7 mouse cellular contexts compared by ENCODE assay signal in the genomic region with DNA sequence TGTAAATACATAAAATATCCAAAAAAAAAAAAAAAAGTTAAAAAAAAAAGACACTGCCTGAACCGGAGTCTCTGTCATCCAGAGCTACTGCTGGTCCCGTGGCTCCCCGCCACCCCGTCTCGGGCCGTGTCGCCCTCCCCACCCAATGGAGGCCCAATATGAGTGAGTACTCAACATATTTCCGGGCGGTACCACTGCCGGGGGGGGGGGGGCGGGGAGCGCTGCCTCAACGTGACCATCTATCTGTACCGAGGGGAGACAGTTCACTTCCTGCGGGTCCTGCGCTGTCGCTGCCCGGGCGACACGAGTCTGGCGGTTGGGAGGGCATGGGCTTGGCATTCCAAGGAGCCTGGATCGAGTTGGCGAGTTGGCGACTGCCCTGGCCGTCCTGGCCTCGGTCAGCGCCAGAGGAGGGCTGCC. TPM values are rescaled to one million over a fixed set of nuclear protein-coding genes. Genes with fewer than 3 reads are reported as not detected.
DNase-seq lines count a peak whose midpoint lies in the region; ATAC-seq and TF ChIP-seq lines count a peak whose summit lies in the region.

No protein-coding gene starts in this region.

- no peak overlapping the region for H3K27ac ChIP-seq in lung, embryonic 14.5 days (ENCODE audit: low read depth)
- H3K27ac ChIP-seq in embryonic facial prominence, embryonic 12.5 days, result no peak overlapping the region
- no peak overlapping the region for H3K27ac ChIP-seq in intestine, embryonic 15.5 days
- H3K27ac ChIP-seq in midbrain, embryonic 14.5 days (replicated peaks; ENCODE audit: low read depth, low read length), result no peak overlapping the region

- WGBS in lung, embryonic 14.5 days, result 18% methylated on average over 26 of the region's 27 CpGs
- WGBS in embryonic facial prominence, embryonic 12.5 days, result 28% methylated on average over 27 of the region's 27 CpGs
- WGBS in intestine, embryonic 15.5 days, result 22% methylated on average over 27 of the region's 27 CpGs
- 33% methylated on average over 27 of the region's 27 CpGs for WGBS in midbrain, embryonic 14.5 days

- no peaks in the 10 kb centered on the region for H3K4me1 ChIP-seq in lung, embryonic 14.5 days (ENCODE audit: insufficient read depth)
- H3K4me1 ChIP-seq in embryonic facial prominence, embryonic 12.5 days, result 0 out of 2 replicates have a peak, but pooled peaks cover 6% of the 10 kb centered on the region
- 0 out of 2 replicates have a peak, but pooled peaks cover 3% of the 10 kb centered on the region for H3K4me1 ChIP-seq in intestine, embryonic 15.5 days (replicated peaks)
- H3K4me1 ChIP-seq in midbrain, embryonic 14.5 days (ENCODE audit: control insufficient read depth, insufficient read depth, low read length), result no peaks in the 10 kb centered on the region

- TF ChIP-seq CTCF in lung, embryonic 14.5 days (IDR thresholded peaks at IDR 0.05; ENCODE audit: low read depth), result no peak

- peak; percentile 38 for DNase-seq in lung, embryonic 14.5 days
- DNase-seq in lung, postnatal 36 days, result no peak
- peak; percentile 24 for DNase-seq in midbrain, embryonic 14.5 days
- no peak for DNase-seq in ovary, postnatal 14 days (ENCODE audit: low spot score)
- DNase-seq in kidney, adult 8-10 months, result no peak

- peak overlapping the region; percentile 30 for H3K4me3 ChIP-seq in lung, embryonic 14.5 days (ENCODE audit: low read depth, low read length)
- H3K4me3 ChIP-seq in embryonic facial prominence, embryonic 12.5 days, result peak overlapping the region; percentile 32
- H3K4me3 ChIP-seq in intestine, embryonic 15.5 days (replicated peaks), result peak overlapping the region; percentile 23
- peak overlapping the region; percentile 28 for H3K4me3 ChIP-seq in midbrain, embryonic 14.5 days (replicated peaks; ENCODE audit: low read depth, low read length)

- peak overlapping the region; percentile 67 for H3K4me2 ChIP-seq in lung, embryonic 14.5 days
- peak overlapping the region; percentile 65 for H3K4me2 ChIP-seq in embryonic facial prominence, embryonic 12.5 days (replicated peaks)
- peak overlapping the region; percentile 72 for H3K4me2 ChIP-seq in intestine, embryonic 15.5 days (replicated peaks)
- peak overlapping the region; percentile 52 for H3K4me2 ChIP-seq in midbrain, embryonic 14.5 days (ENCODE audit: low read length)

- H3K27me3 ChIP-seq in lung, embryonic 14.5 days (ENCODE audit: insufficient read depth, low read length), result no peaks in the 10 kb centered on the region
- H3K27me3 ChIP-seq in embryonic facial prominence, embryonic 12.5 days, result peaks cover 3% of the 10 kb centered on the region; the same call in 1 of the 2 replicates
- no peaks in the 10 kb centered on the region for H3K27me3 ChIP-seq in intestine, embryonic 15.5 days (replicated peaks)
- H3K27me3 ChIP-seq in midbrain, embryonic 14.5 days (ENCODE audit: control insufficient read depth, insufficient read depth, low read length), result no peaks in the 10 kb centered on the region

- peak; percentile 63; the same call in 1 of the 2 replicates for ATAC-seq in lung, embryonic 14.5 days (ENCODE audit: insufficient read depth)
- no peak for ATAC-seq in embryonic facial prominence, embryonic 12.5 days (ENCODE audit: insufficient number of reproducible peaks, insufficient read depth, low FRiP score, low TSS enrichment)
- ATAC-seq in intestine, embryonic 15.5 days, result peak; percentile 23; the same call in 1 of the 2 replicates
- ATAC-seq in midbrain, embryonic 14.5 days (ENCODE audit: low FRiP score, low TSS enrichment), result peak; percentile 46; the same call in 1 of the 2 replicates

- no peaks in the 10 kb centered on the region for H3K36me3 ChIP-seq in lung, embryonic 14.5 days (ENCODE audit: insufficient read depth)
- H3K36me3 ChIP-seq in embryonic facial prominence, embryonic 12.5 days, result no peaks in the 10 kb centered on the region
- H3K36me3 ChIP-seq in intestine, embryonic 15.5 days, result peaks cover 3% of the 10 kb centered on the region; the same call in 1 of the 2 replicates
- no peaks in the 10 kb centered on the region for H3K36me3 ChIP-seq in midbrain, embryonic 14.5 days (ENCODE audit: control insufficient read depth, insufficient read depth, low read length)

- peak overlapping the region; percentile 31; the same call in 1 of the 2 replicates for H3K9ac ChIP-seq in lung, embryonic 14.5 days
- H3K9ac ChIP-seq in embryonic facial prominence, embryonic 12.5 days, result 0 out of 2 replicates have a peak overlapping the region, but pooled peaks have one; percentile 27
- H3K9ac ChIP-seq in intestine, embryonic 15.5 days, result peak overlapping the region; percentile 13; the same call in 1 of the 2 replicates
- H3K9ac ChIP-seq in midbrain, embryonic 14.5 days (replicated peaks; ENCODE audit: low read length), result peak overlapping the region; percentile 31; the same call in 1 of the 2 replicates

- no peaks in the 10 kb centered on the region for H3K9me3 ChIP-seq in lung, embryonic 14.5 days (ENCODE audit: low read depth, low read length)
- H3K9me3 ChIP-seq in embryonic facial prominence, embryonic 12.5 days, result no peaks in the 10 kb centered on the region
- no peaks in the 10 kb centered on the region for H3K9me3 ChIP-seq in intestine, embryonic 15.5 days
- no peaks in the 10 kb centered on the region for H3K9me3 ChIP-seq in midbrain, embryonic 14.5 days (ENCODE audit: control insufficient read depth, low read length)

RNA-seq across cellular contexts. Expression of a gene that starts 15.7 kb away (rescaled TPM):
- polyA plus RNA-seq in lung, embryonic 14.5 days (2014; fragmentation: Nextera tagmentation; extraction: Ambion mirVana), result 3.1 and 3.4 TPM in 2 replicates
- polyA plus RNA-seq in embryonic facial prominence, embryonic 12.5 days (2016; fragmentation: Nextera tagmentation; extraction: Ambion mirVana), result 1.7 and 2.1 TPM in 2 replicates
- 2.3 and 2.4 TPM in 2 replicates for polyA plus RNA-seq in intestine, embryonic 15.5 days (2015; fragmentation: Nextera tagmentation; extraction: Ambion mirVana)
- polyA plus RNA-seq in midbrain, embryonic 14.5 days (2014; fragmentation: Nextera tagmentation; extraction: Ambion mirVana), result 0.28 and 0.58 TPM in 2 replicates

RNA-seq across cellular contexts. Expression of a gene that starts 20.6 kb away (rescaled TPM):
- polyA plus RNA-seq in lung, embryonic 14.5 days (2014; fragmentation: Nextera tagmentation; extraction: Ambion mirVana), result 25.0 and 26.8 TPM in 2 replicates
- polyA plus RNA-seq in embryonic facial prominence, embryonic 12.5 days (2016; fragmentation: Nextera tagmentation; extraction: Ambion mirVana), result 22.1 and 22.8 TPM in 2 replicates
- 24.2 and 24.6 TPM in 2 replicates for polyA plus RNA-seq in intestine, embryonic 15.5 days (2015; fragmentation: Nextera tagmentation; extraction: Ambion mirVana)
- 22.3 and 27.4 TPM in 2 replicates for polyA plus RNA-seq in midbrain, embryonic 14.5 days (2014; fragmentation: Nextera tagmentation; extraction: Ambion mirVana)

RNA-seq across cellular contexts. Expression of a gene that starts 21.2 kb away (rescaled TPM):
- 0.38 and 1.0 TPM in 2 replicates for polyA plus RNA-seq in lung, embryonic 14.5 days (2014; fragmentation: Nextera tagmentation; extraction: Ambion mirVana)
- 1.0 and 1.6 TPM in 2 replicates for polyA plus RNA-seq in embryonic facial prominence, embryonic 12.5 days (2016; fragmentation: Nextera tagmentation; extraction: Ambion mirVana)
- polyA plus RNA-seq in intestine, embryonic 15.5 days (2015; fragmentation: Nextera tagmentation; extraction: Ambion mirVana), result 0.32 and 0.64 TPM in 2 replicates
- polyA plus RNA-seq in midbrain, embryonic 14.5 days (2014; fragmentation: Nextera tagmentation; extraction: Ambion mirVana), result 0.92 and 1.4 TPM in 2 replicates

RNA-seq across cellular contexts. Expression of a gene that starts 31.8 kb away (rescaled TPM):
- polyA plus RNA-seq in lung, embryonic 14.5 days (2014; fragmentation: Nextera tagmentation; extraction: Ambion mirVana), result 0.14 and 0.18 TPM in 2 replicates
- 0.19 and 0.33 TPM in 2 replicates for polyA plus RNA-seq in embryonic facial prominence, embryonic 12.5 days (2016; fragmentation: Nextera tagmentation; extraction: Ambion mirVana)
- 0.27 and 0.36 TPM in 2 replicates for polyA plus RNA-seq in intestine, embryonic 15.5 days (2015; fragmentation: Nextera tagmentation; extraction: Ambion mirVana)
- polyA plus RNA-seq in midbrain, embryonic 14.5 days (2014; fragmentation: Nextera tagmentation; extraction: Ambion mirVana), result 0.35 and 0.53 TPM in 2 replicates

RNA-seq across cellular contexts. Expression of a gene that starts 48.8 kb away (rescaled TPM):
- 1.7 and 2.9 TPM in 2 replicates for polyA plus RNA-seq in lung, embryonic 14.5 days (2014; fragmentation: Nextera tagmentation; extraction: Ambion mirVana)
- 2.2 TPM in 2 replicates for polyA plus RNA-seq in embryonic facial prominence, embryonic 12.5 days (2016; fragmentation: Nextera tagmentation; extraction: Ambion mirVana)
- 0.34 and 0.60 TPM in 2 replicates for polyA plus RNA-seq in intestine, embryonic 15.5 days (2015; fragmentation: Nextera tagmentation; extraction: Ambion mirVana)
- 6.6 and 6.8 TPM in 2 replicates for polyA plus RNA-seq in midbrain, embryonic 14.5 days (2014; fragmentation: Nextera tagmentation; extraction: Ambion mirVana)

Comparison
In these comparisons a context has a peak if more than half of its experiments do, and no peak if none do; other contexts are left out.
1. DNase-seq: peak in lung, embryonic 14.5 days (single experiment) and midbrain, embryonic 14.5 days (single experiment); none in lung, postnatal 36 days (single experiment), ovary, postnatal 14 days (single experiment) and kidney, adult 8-10 months (0 of 2).
2. Peak in every context shown above with its lines, with median percentiles within 50 percentile points of each other: H3K4me2 ChIP-seq, H3K4me3 ChIP-seq and H3K9ac ChIP-seq.